Mouse (Mus musculus) spleen, embryonic (tissue): Measurements from ENCODE around the gene Myod1.

ENCODE experiments used
- CTCF ChIA-PET: fragments of 350-600 bp; sonication (Branson Sonifier 250); formaldehyde crosslinking; loops from one replicate; lab custom pipeline; 2022; lab: Charles Lee

The Myod1 gene

DNA sequence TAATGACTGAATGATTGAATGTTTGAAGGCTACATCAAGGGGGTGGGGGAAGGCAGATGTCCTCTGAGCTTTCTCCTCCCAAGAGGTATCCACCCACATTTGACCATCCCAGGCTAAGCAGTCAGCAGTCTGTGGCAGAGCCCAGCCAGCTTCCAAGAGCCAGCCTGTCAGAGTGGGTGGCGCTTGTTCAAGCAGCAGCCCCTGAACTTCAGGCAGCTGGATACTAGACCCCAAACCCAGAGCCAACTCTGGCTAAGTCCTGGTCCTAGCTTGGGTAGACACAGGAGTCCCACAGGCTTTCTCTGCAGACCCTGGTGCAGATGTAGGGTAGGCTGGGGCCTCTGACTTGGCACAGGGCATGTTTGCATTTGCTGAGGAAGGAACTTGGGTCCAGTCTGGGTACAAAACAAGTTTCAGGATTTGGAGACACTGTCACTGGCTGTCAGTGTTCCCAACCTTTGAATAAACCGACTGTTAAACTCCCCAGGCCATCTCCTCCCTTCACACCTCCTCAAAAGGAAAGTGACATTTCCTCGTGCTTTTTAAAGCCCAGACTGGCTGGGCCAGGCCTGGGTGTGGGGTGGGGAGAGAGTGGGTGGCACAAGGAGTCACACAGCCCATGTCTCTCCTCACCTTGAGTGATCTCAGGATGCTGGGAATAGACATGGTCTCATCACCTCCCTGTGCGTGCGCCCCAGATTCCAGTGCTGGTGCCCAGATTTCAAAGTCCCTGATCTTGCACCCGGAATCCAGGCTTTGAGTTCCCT, 37.9 kb downstream of the Myod1 start:
- CTCF ChIA-PET = no interaction called here

DNA sequence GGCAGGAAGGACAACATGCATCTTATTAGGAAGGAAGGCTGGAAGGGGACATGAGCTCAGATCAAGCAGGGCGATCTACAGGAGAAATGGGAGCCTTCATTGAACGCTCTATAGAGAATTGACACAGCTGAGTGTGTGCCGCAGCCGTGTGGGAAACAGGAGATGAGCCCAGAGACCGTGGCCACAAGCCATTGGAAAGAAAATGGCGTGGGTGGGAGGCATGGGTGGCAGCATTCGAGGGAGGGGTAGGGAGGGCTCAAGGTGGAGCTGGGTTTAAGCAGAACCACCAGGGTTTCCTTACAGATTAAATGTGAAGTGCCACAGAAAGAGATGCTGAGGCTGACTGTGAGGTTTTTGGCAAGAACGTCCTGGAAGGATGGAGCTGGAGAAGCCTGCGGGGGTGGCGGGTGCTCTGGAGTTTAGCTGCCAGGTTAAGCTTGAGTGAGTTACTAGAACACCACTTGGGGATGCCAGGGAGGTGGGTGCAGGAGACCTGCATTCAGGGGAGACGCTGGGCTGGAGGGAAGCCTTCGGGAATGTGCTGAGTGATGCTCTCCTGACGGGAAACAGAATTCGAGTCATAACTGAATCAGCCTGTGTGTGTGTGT, 39.6 kb downstream of the Myod1 start:
- CTCF ChIA-PET = no interaction called here

DNA sequence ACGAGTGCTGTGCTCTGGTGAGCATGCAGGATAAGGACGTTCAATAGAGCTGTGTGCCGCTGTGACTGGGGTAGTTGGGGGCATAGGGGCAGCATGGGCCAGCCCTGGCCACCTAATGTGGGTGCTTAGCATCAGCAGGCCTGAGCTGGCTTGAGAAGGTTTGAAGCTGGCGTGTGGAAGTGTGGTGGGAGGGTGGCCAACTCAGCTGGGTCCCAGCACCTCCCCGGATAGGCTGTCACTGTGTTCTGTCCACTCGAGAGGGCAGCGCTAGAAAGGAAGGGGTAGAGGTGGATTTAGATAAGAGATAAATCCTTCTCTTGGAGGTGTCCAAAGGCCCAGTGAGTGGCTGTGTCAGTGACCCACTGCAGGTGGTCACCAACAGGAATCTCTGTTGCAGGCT, 41.2 kb downstream of the Myod1 start:
- CTCF ChIA-PET = no interaction called here

DNA sequence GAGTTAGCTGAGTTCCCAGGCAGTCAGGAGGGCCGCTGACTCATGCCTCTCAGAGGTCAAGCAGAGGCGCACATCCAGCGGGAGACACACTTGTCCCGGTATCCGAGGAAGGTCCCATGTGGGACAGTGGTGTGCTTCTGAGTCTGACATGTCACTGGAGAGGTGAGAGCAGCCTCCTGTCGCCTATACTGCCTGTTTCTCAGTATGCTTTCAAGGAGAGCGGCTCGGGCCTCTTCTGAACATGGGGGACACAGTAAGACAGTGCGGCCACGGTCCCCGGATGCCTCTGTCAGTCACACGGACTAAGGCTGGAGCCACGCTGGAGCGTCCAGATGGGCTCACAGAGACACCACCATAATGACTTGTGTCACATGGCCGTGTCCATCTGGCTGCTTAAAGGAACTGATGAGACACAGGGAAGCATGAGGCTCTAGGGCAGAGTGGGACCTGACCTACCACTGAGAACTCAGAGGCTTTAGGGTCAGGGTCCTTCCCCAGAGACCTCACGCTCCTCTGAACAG, 41.9 kb downstream of the Myod1 start:
- CTCF ChIA-PET = interaction anchor here (0.6 kb wide), 1 partner anchor 21 kb away, joined by 3 read pairs; no protein-coding TSS in a partner anchor

DNA sequence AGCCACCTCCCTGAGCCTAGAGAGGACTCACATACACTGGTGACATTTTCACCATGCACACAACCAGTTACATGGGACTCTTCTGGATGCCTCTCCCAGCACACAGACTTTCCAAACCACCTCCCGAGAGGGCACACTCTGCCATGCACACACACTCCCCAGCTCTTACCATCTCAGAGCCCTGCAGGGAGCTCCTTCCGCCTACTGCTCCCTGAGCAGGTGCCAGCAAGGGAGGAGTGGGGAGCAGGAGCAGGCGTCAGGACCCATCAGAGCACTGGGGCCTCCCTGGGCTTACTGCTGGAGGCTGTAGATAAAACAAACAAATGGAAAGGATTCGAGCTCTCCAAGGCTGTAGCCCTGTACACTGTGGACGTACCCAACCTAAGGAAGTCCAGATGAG, 45.3 kb downstream of the Myod1 start:
- CTCF ChIA-PET = interaction anchor here (0.6 kb wide), 1 partner anchor 30 kb away, joined by 3 read pairs; no protein-coding TSS in a partner anchor

DNA sequence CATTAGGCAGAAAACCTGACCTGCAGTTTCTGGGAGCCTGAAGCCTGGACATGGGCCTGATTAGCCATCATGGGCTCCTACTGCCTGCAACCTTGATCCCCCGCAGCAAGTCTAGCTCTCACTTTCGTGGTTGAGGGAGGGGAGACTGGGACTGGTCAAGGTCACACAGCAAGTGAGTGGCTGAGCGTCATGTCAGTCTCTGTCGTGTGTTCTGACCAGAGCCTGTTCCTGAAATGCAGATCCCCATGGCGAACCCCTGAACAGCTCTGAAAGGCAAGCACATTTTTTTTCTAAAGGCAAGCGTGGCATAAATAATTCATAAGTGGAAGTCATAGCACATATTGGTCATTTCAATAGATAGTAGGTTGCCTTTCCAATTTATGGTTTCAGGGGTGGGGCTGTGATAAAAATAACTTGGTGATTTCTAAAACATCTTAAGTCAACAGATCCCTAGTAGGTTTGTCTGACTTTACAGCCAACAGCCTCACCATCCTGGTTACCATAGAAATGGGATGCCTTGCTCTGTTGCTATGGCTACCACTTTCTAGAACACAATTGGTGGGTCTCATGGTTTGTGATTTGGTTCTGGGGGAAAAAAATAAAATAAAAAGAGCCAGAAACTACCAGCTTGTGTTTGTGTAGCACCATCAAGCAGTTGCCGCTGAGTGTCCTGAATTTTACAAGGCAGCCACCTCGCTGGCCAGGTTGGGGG, 45.9 kb downstream of the Myod1 start:
- CTCF ChIA-PET = no interaction called here

DNA sequence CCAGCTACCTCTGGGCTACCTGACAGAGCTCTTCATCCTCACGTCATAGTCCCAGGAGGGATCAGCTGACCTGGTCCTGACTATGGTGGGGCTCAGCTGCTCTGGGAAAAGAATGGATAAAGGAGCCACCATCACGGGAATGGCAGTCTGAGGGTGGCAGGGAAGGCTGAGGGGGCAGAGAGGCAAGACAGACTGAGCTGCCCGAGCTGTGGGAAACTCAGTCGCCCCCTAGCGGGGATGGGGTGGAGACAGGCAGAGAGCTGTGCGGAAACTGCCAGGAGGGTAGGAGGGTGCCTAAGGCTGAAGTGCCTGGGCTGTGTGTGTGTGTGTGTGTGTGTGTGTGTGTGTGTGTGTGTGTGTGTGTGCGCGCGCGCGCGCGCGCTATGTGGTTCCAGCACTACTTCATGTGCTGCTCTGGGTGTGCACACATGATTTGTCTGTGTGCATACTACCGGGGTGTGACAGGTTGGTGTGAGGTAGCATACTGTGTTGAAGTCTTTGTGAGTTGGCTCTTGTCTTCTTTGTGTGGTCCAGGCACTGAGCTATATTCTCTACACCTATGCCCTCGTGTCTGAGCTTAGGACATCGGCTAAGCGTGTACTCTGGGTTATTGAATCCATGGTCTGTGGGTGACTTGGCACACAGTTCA, 46.6 kb downstream of the Myod1 start:
- CTCF ChIA-PET = interaction anchor here (1.4 kb wide), 1 partner anchor 30 kb away, joined by 9 read pairs; no protein-coding TSS in a partner anchor

DNA sequence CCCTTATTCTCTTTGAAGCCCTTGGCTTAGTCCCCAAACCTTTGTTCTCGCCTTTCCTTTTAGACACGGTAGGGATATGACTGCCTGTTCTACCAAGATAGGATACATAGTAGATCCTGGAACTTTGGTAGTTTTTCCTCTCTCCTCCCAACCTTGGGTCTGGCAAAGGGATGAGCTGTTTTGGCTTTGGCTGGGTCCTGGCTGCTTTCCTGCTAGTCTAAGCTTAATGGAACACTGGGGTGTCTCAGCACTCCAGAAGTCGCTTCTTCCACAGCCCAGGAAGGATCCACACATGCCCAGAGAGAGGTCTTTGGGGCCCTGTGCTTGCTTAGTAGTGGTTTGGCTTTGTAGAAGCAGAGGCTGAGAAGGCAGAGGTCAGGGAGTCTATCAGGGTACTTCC, 47.7 kb downstream of the Myod1 start:
- CTCF ChIA-PET = interaction anchor here (1.4 kb wide), 1 partner anchor 31 kb away, joined by 9 read pairs; no protein-coding TSS in a partner anchor

GRCm38 (mm10) chr7:46425012-46425411, 48.7 kb downstream of the Myod1 start:
- CTCF ChIA-PET = interaction anchor here (0.6 kb wide), 1 partner anchor 145 kb away, joined by 4 read pairs; no protein-coding TSS in a partner anchor
